Comparison of ENCODE assay signal across 11 mouse cellular contexts in the genomic region with DNA sequence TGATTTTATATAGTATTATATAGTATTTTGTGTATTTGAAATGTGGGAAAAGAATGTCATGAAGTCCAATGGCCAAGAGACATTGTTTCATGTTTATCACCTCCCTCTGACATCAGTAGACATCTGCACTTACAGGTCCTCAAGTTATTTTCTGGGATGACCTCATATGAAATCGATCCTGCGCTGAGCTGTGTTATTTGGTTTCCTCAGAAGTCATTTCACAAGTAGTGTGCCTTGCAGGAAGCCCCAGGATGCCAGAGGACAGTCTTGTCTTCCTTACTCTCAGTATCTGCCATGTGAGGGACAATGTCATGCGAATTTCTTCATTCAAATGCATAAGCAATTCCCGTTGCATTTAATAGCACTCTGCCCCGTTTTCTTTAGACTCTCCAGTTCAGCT.
"Had no signal": no experiment of that assay in that cellular context is flagged by ENCODE, and none has a peak within 500 bp of the region (broad histone marks: within the 10 kb centered on the region; RNA-seq: fewer than 3 reads in every experiment).

No protein-coding gene starts in this region.

- ATAC-seq: midbrain, embryonic 13.5 days; midbrain, embryonic 15.5 days had no signal

- DNase-seq: lung, adult 18-20 months; lung, embryonic 14.5 days; lung, postnatal 10 days; lung, postnatal 4 days; right cerebral cortex, postnatal 14 days; spleen, adult 18-20 months; thymus, adult 18-20 months; thymus, postnatal 14 days; thymus, postnatal 36 days had no signal
